Mouse (Mus musculus) embryonic facial prominence, embryonic 13.5 days (tissue): ENCODE data around the gene Fau. TPM values are rescaled to one million over a fixed set of nuclear protein-coding genes. Genes with fewer than 3 reads are reported as not detected.

Source experiments
- ATAC-seq: fragments of 200-750 bp; cut with Nextera tagmentation; 2 replicates; pipeline ENCODE4 v1.8.0; 2017; ENCODE audit warnings: low read depth; ENCODE audit not compliant: insufficient number of reproducible peaks, insufficient read depth, low FRiP score, low TSS enrichment
- H3K27ac ChIP-seq: fragments of 300-500 bp; sonication (generic); 2 replicates; pipeline ENCODE4 v1.5.1; 2015; ENCODE audit warnings: moderate library complexity, mild to moderate bottlenecking, inconsistent platforms
- H3K27me3 ChIP-seq: fragments of 300-500 bp; sonication (generic); 2 replicates; pipeline ENCODE4 v1.6.1; 2015; ENCODE audit warnings: mild to moderate bottlenecking, inconsistent platforms
- H3K36me3 ChIP-seq: fragments of 300-500 bp; sonication (generic); 2 replicates; pipeline ENCODE4 v1.6.1; 2015; ENCODE audit warnings: mild to moderate bottlenecking, inconsistent platforms
- H3K4me1 ChIP-seq: fragments of 300-500 bp; sonication (generic); 2 replicates; pipeline ENCODE4 v1.6.1; 2015; ENCODE audit warnings: inconsistent platforms
- H3K4me2 ChIP-seq: fragments of 300-500 bp; sonication (generic); 2 replicates; pipeline ENCODE4 v1.6.1; 2015; ENCODE audit warnings: moderate library complexity, mild to moderate bottlenecking, inconsistent platforms
- H3K4me3 ChIP-seq: fragments of 300-500 bp; sonication (generic); 2 replicates; pipeline ENCODE4 v1.5.1; 2015; ENCODE audit warnings: mild to moderate bottlenecking, inconsistent platforms
- H3K9ac ChIP-seq: fragments of 300-500 bp; sonication (generic); 2 replicates; pipeline ENCODE4 v1.6.1; 2015; ENCODE audit warnings: mild to moderate bottlenecking, inconsistent platforms
- H3K9me3 ChIP-seq: fragments of 300-500 bp; sonication (generic); 2 replicates; pipeline ENCODE4 v1.6.1; 2016; ENCODE audit warnings: inconsistent platforms
- WGBS: fragments of 180-500 bp; shearing (Covaris S2); methylation state at CpG from one replicate; pipeline ENCODE4 v1.1.7; 2015; ENCODE audit warnings: mixed read lengths; 5-methylcytosine and 5-hydroxymethylcytosine counted together
- polyA plus RNA-seq: library from polyadenylated mRNA; unstranded; fragments of >200 nt; fragmentation: Nextera tagmentation; extraction: Ambion mirVana; gene quantifications from 2 replicates; pipeline ENCODE4 v1.2.1, GENCODE M21; 2015

The Fau gene
- polyA plus RNA-seq, 1 experiment from 2014 or later = 858 TPM

GRCm38 (mm10) chr19:6082156-6082555, 24.5 kb downstream of the Fau start, which contains the start of gene Gm28374:
Gm28374 (minus strand) TSS chr19:6082256.
- Histone ChIP-seq H3K36me3 (peaks cover 39% of the 10 kb centered on the region), H3K27ac (no peak within 1 kb of the TSS), H3K4me2 (no peak within 1 kb of the TSS), H3K4me3 (no peak within 1 kb of the TSS), H3K4me1 (peaks cover 26% of the 10 kb centered on the region), H3K9ac (no peak within 1 kb of the TSS), H3K9me3 (no peaks in the 10 kb centered on the region), H3K27me3 (no peaks in the 10 kb centered on the region)
- WGBS = 79% methylated on average over 9 of the region's 9 CpGs
- no peak for ATAC-seq

GRCm38 (mm10) chr19:6084478-6085248, 27.0 kb downstream of the Fau start, which contains the start of the genes Zfpl1 and Cdca5:
Zfpl1 (minus strand) TSS chr19:6084956.
Cdca5 (plus strand) TSS chr19:6084983.
- under 1% methylated on average over 58 of the region's 58 CpGs for WGBS
- peak within 1 kb of the TSS; percentile 79 for H3K9ac ChIP-seq
- peaks cover 23% of the 10 kb centered on the region for H3K4me1 ChIP-seq
- no peaks in the 10 kb centered on the region for H3K27me3 ChIP-seq
- peak within 1 kb of the TSS; percentile 76 for H3K4me3 ChIP-seq
- H3K36me3 ChIP-seq = peaks cover 55% of the 10 kb centered on the region
- H3K27ac ChIP-seq = peak within 1 kb of the TSS; percentile 58
- no peaks in the 10 kb centered on the region for H3K9me3 ChIP-seq
- ATAC-seq = peak; percentile 80
- peak within 1 kb of the TSS; percentile 93 for H3K4me2 ChIP-seq

GRCm38 (mm10) chr19:6085417-6085879, 27.8 kb downstream of the Fau start:
- peaks cover 55% of the 10 kb centered on the region for H3K36me3 ChIP-seq
- H3K4me1 ChIP-seq = peaks cover 23% of the 10 kb centered on the region
- H3K9ac ChIP-seq = peak overlapping the region; percentile 79
- peak; percentile 48; the same call in 1 of the 2 replicates for ATAC-seq
- H3K27ac ChIP-seq = peak overlapping the region; percentile 58
- WGBS = under 1% methylated on average over 17 of the region's 17 CpGs
- H3K27me3 ChIP-seq = no peaks in the 10 kb centered on the region
- H3K4me3 ChIP-seq = peak overlapping the region; percentile 76
- H3K4me2 ChIP-seq = peak overlapping the region; percentile 93
- no peaks in the 10 kb centered on the region for H3K9me3 ChIP-seq

- Histone ChIP-seq H3K4me3 (no peak overlapping the region), H3K9ac (no peak overlapping the region), H3K36me3 (peaks cover 62% of the 10 kb centered on the region), H3K27ac (no peak overlapping the region), H3K4me2 (no peak overlapping the region), H3K4me1 (peaks cover 16% of the 10 kb centered on the region), H3K9me3 (no peaks in the 10 kb centered on the region), H3K27me3 (no peaks in the 10 kb centered on the region)
- 93% methylated on average over 13 of the region's 13 CpGs for WGBS
- no peak for ATAC-seq
These were observed 31.2 kb downstream of the Fau start for GRCm38 (mm10) chr19:6088841-6089240.

- H3K27me3 ChIP-seq = no peaks in the 10 kb centered on the region
- peaks cover 79% of the 10 kb centered on the region for H3K36me3 ChIP-seq
- 0 out of 2 replicates have a peak within 1 kb of the TSS, but pooled peaks have one; percentile 11 for H3K9ac ChIP-seq
- H3K4me1 ChIP-seq = no peaks in the 10 kb centered on the region
- ATAC-seq = no peak
- H3K4me3 ChIP-seq = no peak within 1 kb of the TSS
- H3K27ac ChIP-seq = no peak within 1 kb of the TSS
- H3K9me3 ChIP-seq = no peaks in the 10 kb centered on the region
- no peak within 1 kb of the TSS for H3K4me2 ChIP-seq
- WGBS = 92% methylated on average over 7 of the region's 7 CpGs
These were observed 36.5 kb downstream of the Fau start, which contains the start of gene AC131692.1 for GRCm38 (mm10) chr19:6094119-6094518. AC131692.1 (plus strand) TSS chr19:6094419.

- Histone ChIP-seq H3K9ac (no peak overlapping the region), H3K36me3 (peaks cover 48% of the 10 kb centered on the region), H3K4me3 (no peak overlapping the region), H3K9me3 (no peaks in the 10 kb centered on the region), H3K4me1 (peaks cover 7% of the 10 kb centered on the region; the same call in 1 of the 2 replicates), H3K27ac (no peak overlapping the region), H3K4me2 (no peak overlapping the region), H3K27me3 (no peaks in the 10 kb centered on the region)
- 82% methylated on average over 3 of the region's 3 CpGs for WGBS
- no peak for ATAC-seq
These were observed 40.2 kb downstream of the Fau start for GRCm38 (mm10) chr19:6097847-6098246.

GRCm38 (mm10) chr19:6101186-6101585, 43.5 kb downstream of the Fau start:
- Histone ChIP-seq H3K4me3 (no peak overlapping the region), H3K9me3 (no peaks in the 10 kb centered on the region), H3K27me3 (no peaks in the 10 kb centered on the region), H3K36me3 (peaks cover 19% of the 10 kb centered on the region; the same call in 1 of the 2 replicates), H3K4me1 (peaks cover 7% of the 10 kb centered on the region; the same call in 1 of the 2 replicates), H3K4me2 (no peak overlapping the region), H3K27ac (no peak overlapping the region), H3K9ac (no peak overlapping the region)
- 16% methylated on average over 6 of the region's 6 CpGs for WGBS
- ATAC-seq = no peak

GRCm38 (mm10) chr19:6102169-6102853, 44.7 kb downstream of the Fau start:
- no peak overlapping the region for H3K9ac ChIP-seq
- 78% methylated on average over 6 of the region's 6 CpGs for WGBS
- H3K4me3 ChIP-seq = no peak overlapping the region
- peak; percentile 68; the same call in 1 of the 2 replicates for ATAC-seq
- H3K4me2 ChIP-seq = no peak overlapping the region
- no peaks in the 10 kb centered on the region for H3K27me3 ChIP-seq
- peaks cover 7% of the 10 kb centered on the region; the same call in 1 of the 2 replicates for H3K4me1 ChIP-seq
- no peak overlapping the region for H3K27ac ChIP-seq
- peaks cover 13% of the 10 kb centered on the region; the same call in 1 of the 2 replicates for H3K36me3 ChIP-seq
- H3K9me3 ChIP-seq = no peaks in the 10 kb centered on the region

- Histone ChIP-seq H3K36me3 (0 out of 2 replicates have a peak, but pooled peaks cover 1% of the 10 kb centered on the region), H3K4me3 (no peak overlapping the region), H3K4me1 (peaks cover 7% of the 10 kb centered on the region; the same call in 1 of the 2 replicates), H3K4me2 (no peak overlapping the region), H3K27me3 (no peaks in the 10 kb centered on the region), H3K9ac (no peak overlapping the region), H3K27ac (no peak overlapping the region), H3K9me3 (no peaks in the 10 kb centered on the region)
- 81% methylated on average over 4 of the region's 4 CpGs for WGBS
- ATAC-seq = no peak
These were observed 46.8 kb downstream of the Fau start for GRCm38 (mm10) chr19:6104476-6104875.

GRCm38 (mm10) chr19:6105586-6105985, 47.9 kb downstream of the Fau start, which contains the start of gene Naaladl1:
Naaladl1 (plus strand) TSS chr19:6105782.
- Histone ChIP-seq H3K4me3 (no peak within 1 kb of the TSS), H3K36me3 (no peaks in the 10 kb centered on the region), H3K27ac (no peak within 1 kb of the TSS), H3K27me3 (no peaks in the 10 kb centered on the region), H3K4me1 (peaks cover 7% of the 10 kb centered on the region; the same call in 1 of the 2 replicates), H3K9ac (no peak within 1 kb of the TSS), H3K4me2 (no peak within 1 kb of the TSS), H3K9me3 (no peaks in the 10 kb centered on the region)
- ATAC-seq = no peak
- 81% methylated on average over 7 of the region's 7 CpGs for WGBS
